Mouse (Mus musculus) induced T-regulatory cell, adult 2 months (primary cell): ENCODE measurements around the gene Rps23.
"Not testable (repeated sequence)": the region's sequence is repeated elsewhere in the genome, so short reads cannot be mapped to it uniquely, and the experiment has no call there.

Source experiments
- DNase-seq: peaks from one replicate; pipeline ENCODE4 v3.0.0-alpha.2; 2012; ENCODE audit warnings: low read depth

Gene Rps23

GRCm38 (mm10) chr13:90922751-90923612 lies at the start of gene Rps23:
TSS of gene Rps23 (plus strand) at chr13:90922958.
- peak; percentile 97 for DNase-seq

DNA sequence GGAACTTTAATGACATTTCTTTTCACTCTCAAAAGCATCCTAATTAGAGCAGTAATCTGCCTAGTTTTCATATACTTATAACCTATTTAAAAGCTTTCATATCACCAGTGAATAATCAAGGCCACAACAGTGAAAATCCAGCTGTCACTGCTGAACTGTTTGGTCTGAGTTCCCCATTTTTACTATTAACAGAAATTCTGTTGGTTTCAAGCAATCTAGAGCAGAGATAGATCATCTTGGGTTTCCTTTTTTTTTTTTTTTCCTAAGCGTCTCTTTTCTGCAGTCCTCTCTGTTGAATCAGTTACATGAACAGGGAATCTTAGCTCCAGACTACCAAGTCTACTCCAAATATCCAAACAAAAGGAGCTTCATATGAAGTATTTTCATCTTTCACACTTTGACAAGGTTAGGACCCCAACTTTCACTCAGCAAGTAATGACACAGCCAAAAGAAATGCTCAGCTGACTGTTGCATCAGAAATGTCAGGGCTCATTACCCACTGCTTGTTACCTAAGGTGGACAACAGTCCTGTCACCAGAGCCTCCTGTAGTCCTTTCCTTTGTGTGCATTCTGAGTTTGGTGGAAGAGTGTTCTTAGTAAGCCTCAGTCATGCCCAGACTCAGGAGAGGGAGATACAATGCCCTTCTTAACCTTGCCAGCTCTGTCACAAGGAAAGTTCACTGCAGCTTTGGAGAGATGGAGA lies 40.9 kb upstream of the Rps23 start:
- DNase-seq, result no peak

DNA sequence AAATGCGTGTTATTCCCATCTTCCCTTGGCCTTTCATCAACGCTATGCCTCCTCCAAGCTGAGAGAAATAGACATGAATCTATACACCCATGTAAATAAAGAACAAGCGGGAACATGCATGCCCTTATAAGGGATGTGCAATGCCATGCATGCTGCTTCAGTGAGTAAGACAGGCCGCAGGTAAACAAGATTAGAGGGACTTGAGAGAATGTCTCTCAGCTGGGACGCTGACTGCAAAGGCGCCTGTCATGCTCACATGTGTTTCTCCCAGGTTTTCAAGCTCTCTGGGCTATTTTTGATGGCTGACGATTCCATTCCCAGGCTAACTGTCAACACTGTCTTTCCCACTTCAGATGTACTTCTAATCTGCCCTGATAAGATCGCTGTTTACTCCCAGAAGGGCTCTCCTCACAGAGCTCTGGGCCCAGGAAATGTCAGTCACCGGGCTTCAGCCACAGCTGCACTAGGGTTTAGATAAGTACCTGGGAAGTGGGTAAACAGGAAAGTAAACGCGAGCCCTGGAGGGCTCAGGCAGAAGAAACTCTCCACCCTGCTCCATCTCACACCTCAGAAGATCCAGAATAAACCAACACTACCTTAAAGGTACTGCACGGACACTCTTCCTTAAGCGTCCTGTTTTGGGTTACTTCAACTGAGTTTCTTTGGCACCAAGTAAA lies 36.8 kb upstream of the Rps23 start:
- DNase-seq, result no peak

GRCm38 (mm10) chr13:90886568-90886983 lies 36.2 kb upstream of the Rps23 start:
- DNase-seq, result peak; percentile 70

DNA sequence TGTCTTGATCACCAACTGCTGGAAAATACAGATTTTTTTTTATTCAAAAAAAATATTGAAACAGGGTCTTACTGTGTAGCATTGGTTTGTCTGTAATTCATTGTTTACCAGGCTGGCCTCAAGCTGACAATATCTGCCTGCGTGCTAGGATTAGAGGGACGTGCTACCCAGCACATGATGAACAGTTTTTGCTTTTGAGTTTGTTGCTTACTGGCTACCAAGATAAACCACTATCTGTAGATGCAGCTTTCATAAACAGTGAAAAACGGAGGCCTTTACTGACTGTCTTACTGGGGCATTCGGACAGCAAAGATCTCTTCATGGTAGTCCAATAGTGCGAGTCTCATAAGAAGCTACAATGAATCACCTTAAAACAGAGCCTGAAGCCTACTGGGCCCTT lies 32.6 kb upstream of the Rps23 start:
- DNase-seq, result no peak

GRCm38 (mm10) chr13:90894819-90895218 lies 27.9 kb upstream of the Rps23 start:
- DNase-seq, result no peak

DNA sequence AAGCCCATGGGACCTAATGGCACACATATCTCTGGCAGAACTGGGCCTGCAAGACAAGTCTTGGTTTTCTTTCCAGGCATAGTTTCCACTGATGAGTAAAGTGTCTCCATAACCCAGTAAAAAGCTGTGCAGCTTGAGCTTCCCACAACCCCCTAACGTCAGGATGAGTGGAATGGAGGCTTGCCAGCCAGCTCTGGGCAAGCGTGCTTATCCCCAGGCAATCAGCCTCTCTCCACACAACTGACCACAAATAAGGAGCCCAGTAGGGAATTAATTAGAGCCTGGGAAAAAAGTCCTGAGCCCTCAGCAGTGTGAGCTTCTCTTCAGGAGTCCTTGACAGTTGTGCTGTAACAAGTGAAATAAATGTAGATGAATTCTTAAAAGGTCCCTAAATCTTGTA lies 26.7 kb upstream of the Rps23 start:
- DNase-seq, result no peak

GRCm38 (mm10) chr13:90896821-90897220 lies 25.9 kb upstream of the Rps23 start:
- DNase-seq, result no peak

GRCm38 (mm10) chr13:90905176-90905575 lies 17.6 kb upstream of the Rps23 start, which contains the start of gene Atp6ap1l:
TSS of gene Atp6ap1l (minus strand) at chr13:90905355.
- DNase-seq, result no peak

DNA sequence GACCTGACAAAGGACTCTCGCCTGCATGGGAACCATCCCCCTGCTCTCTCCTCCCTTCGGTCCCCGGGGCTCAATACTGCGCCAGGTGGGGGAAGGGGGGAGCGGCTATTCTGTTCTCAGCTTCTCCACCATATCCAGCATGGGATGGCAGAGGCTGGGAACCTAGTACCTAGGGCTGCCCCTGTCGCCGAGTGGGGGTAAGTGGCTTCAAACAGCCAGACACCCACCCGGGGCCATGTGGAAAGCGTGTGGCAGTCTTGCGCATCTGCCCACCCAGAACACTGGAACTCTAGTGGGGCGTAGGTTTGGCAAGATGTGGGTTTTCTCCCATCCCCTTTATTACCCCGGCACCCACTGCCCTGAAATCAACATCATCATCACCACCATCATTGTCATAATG lies 15.4 kb upstream of the Rps23 start:
- DNase-seq, result no peak

DNA sequence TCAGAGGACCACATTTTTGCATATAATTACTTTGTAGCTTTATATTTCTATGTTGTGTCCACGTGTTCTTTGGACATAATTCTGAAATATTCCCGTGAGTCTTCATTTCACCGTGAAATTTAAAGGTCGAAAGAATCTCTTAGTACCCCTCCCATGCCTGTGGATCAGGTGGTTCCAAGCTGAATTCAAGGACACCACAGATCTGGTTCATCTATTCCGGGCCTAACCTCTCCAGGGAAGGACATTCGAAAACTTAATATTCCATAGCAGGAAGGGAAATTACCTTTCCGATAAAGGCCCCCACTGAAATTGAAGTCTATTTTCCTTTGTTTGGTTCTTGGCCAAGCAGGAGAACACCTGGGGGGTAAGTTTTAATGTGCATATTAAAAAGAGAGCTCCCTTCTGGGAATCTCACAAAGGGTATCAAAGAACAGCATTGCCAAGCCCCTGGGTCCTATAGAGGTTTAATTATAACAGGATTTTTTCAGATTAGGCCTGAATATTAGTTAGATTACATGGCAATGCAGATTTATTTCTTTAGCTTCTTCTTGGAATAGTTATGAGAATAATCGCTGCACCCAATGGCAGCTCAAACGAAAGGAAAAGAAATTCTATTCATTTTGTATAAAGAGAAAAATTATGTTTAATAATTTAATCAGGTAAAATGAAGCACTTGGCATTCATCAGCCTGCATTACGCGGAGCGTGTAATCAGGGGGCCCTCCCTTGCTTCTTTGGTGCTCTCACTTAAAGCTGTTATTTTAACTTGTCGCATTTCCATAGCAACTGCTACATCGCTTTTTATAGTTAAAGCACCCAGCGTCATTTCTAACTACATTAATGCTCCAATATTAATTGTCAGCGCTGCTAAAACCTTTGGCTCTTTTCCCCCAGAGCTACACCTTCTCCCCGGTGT lies 9.7 kb upstream of the Rps23 start:
- no peak for DNase-seq

DNA sequence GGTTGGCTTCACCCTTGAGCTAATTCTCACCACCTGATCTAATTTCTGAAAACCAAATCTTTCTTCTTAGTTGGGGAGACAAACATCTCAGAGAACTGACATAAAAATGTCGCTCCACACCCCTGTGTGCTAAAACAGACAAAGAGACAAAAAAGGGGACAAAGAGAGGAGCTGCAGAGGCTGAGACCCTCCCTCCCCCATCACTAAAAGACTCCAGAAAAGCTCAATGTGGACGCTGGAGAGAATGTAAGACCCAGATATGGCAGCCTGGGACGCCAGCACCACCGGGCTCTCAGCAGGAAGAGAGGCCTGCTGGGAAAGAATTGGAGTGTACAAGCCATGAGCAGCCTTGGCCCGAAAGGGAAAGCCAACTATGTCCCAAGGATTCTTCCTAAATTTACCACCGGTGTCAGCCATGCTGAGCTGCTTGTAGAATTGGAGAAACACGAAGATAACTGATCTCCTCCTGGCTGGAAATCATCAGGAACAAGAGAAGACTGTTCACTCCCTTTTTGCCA lies 9.0 kb upstream of the Rps23 start:
- no peak for DNase-seq

DNA sequence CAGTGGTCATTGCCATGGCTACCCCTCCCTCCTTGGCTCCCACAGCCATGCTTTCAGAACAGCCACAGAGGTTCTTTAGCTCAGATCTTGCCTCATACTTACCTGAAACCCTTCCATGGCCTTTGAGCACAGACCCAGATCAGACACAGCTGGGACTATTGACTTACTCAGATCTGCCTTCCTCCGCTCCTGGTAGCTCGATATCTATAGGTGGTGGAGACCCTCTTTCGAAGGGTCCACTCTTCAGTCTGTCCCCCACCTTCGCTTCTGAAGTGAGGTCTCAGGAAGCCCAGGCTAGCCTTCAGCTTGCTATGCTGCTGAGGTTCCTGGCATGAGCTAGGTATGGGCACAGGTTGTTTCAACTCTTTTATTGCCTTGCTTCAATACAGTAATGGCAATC lies 8.0 kb upstream of the Rps23 start:
- no peak for DNase-seq

- DNase-seq, result peak; percentile 44
Measured at GRCm38 (mm10) chr13:90923617-90924016, 859 bp downstream of the Rps23 start.

GRCm38 (mm10) chr13:90924072-90924471 lies 1.3 kb downstream of the Rps23 start:
- peak; percentile 32 for DNase-seq

GRCm38 (mm10) chr13:90925191-90925590 lies 2.4 kb downstream of the Rps23 start:
- peak; percentile 5 for DNase-seq

DNA sequence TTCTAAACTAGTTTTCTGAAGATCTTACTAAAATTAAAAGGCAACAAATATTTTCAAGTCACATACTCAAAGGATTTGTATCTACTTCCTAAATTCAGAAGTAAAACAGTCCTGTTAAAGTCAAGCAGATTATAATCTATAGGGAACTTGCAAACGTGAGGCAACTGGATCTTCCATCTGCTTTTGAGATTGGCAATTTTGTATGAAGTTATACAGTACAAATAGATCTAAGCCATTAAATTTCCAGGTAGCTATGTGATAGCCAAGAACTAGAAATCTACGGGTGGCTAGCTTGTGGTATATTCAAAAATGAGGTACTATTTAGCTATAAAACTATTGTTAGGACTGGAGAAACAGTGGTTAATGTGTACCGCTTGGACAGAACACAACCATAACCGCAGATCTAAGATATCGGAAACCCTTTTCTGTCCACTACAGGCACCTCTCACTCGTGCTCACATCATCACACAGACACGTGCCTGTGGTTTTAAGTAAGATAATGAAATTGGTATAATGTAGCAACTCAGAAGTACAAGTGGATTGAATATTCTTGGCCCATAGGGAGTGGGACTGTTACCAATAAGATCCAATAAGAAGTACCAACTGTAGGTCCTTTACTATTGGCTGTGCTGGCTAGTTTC lies 3.5 kb downstream of the Rps23 start:
- DNase-seq, result peak; percentile 5

DNA sequence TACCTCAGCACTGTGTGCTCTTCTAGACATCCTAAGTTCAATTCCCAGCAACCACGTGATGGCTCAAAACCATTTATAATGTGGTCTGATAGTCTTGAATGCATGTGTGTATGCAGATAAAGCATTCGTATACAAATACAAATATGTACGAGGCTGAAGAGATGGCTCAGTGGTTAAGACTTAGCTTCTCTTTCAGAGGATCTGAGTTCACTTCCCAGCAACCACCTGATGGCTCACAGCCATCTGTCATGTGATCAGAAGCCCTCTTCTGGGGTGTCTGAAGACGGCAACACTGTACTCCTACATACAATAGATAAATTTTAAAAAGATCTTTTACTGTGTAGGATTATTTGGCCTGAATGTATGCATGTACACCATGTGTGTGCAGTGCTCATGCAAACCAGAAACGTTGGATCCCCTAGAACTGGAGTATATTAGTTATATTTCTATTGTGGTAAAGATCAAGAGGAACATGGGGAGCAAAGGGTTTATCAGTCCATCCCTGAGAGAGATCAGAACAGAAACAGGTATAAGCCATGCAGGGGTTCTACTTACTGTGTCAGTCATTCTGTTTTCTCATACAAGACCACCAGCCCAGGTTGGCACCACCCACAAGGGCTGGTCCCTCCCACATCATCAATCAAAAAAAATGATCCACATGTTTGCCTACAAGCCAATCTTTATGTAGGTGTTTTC lies 4.3 kb downstream of the Rps23 start:
- DNase-seq, result peak; percentile 5

DNA sequence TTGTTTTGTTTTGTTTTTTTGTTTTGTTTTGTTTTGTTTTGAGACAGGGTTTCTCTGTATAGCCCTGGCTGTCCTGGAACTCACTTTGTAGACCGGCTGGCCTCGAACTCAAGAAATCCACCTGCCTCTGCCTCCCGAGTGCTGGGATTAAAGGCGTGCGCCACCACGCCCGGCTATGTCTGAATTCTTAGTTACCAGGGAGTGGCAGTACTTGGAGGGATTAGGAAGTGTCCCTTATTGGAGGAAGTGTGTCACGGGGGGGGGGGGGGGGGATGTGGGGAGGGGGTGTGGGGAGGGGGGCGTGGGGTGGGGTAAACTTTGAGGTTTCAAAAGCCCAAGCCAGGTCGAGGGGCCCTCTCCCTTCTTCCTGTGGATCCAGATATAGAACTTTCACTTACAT lies 5.5 kb downstream of the Rps23 start:
- DNase-seq, result not testable (repeated sequence)

DNA sequence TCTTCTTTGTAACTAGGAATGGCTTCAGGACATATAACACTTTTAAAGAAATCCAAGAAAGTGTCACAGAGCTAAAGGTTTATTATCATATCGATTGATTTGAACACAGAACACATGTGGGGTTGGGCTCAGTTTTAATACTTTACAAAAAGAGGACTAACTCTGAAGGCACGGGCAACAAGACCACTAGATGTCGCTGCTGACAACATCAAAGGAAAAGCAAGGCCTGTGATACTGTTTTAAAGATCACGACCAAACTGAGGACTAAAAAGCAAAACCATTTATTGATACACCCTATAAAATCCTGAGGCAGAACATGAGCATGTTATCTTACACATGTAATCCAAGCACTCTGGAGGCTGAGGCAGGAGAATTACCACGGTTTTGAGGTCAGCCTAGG lies 7.1 kb downstream of the Rps23 start:
- DNase-seq, result peak; percentile 89
